Mouse (Mus musculus): ENCODE measurements around the gene Gm37240. TPM values are rescaled to one million over a fixed set of nuclear protein-coding genes. Genes with fewer than 3 reads are reported as not detected.

The Gm37240 gene
- polyA plus RNA-seq, 1 experiment from 2014 or later, result 0.93 TPM

DNA sequence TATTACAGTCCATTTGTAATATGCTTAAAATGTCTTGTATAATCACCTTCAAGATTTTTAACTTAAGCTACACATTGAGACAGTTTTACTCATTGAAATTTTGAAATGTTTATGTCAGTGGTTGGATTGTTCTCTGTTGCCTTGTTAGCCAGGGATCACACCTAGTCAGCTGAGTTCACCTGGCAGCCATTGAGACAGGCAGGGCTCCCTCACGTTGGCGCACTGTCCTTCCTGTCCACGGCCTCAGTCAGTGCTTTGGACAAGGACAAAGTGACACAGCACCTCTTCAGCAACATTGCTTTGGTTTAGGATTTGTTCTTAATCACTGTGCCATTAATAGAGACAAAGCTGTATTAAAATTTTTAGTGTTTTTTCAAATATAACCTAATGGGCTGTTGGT lies 958.1 kb downstream of the Gm37240 start:
- Histone ChIP-seq H3K27ac (ENCODE audit: low read depth, low read length) (no peak overlapping the region), H3K4me1 (ENCODE audit: control insufficient read depth, insufficient read depth, low read depth, low read length) (no peaks in the 10 kb centered on the region), H3K9ac (ENCODE audit: low read depth, low read length) (no peak overlapping the region), H3K4me3 (ENCODE audit: low read length) (no peak overlapping the region), H3K27me3 (replicated peaks; ENCODE audit: control insufficient read depth, insufficient read depth, low read length) (no peaks in the 10 kb centered on the region), H3K9me3 (ENCODE audit: control insufficient read depth, low read length) (no peaks in the 10 kb centered on the region), H3K36me3 (ENCODE audit: control insufficient read depth, insufficient read depth, low read length) (no peaks in the 10 kb centered on the region), H3K4me2 (ENCODE audit: low read length) (no peak overlapping the region)
- no peak for ATAC-seq
- WGBS, result 89% methylated on average over 3 of the region's 3 CpGs

DNA sequence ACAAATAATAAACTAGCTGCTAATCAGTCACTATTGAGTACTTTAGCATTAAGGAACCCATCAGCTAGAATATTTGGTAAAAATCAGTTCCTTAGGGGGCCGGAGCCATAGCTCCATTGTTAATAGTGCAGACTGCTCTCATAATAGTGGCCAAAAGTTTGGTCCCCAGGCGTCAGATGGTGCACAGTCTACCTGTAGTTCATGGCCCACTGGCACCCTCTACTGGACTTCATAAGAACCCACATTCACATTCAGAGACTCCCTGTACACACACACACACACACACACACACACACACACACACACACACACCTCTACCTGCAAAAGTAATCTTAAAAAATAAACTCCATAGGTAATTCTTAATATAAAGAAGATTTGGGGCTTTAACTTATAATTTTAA lies 959.4 kb downstream of the Gm37240 start:
- H3K36me3 ChIP-seq (ENCODE audit: control insufficient read depth, insufficient read depth, low read length), result no peaks in the 10 kb centered on the region

DNA sequence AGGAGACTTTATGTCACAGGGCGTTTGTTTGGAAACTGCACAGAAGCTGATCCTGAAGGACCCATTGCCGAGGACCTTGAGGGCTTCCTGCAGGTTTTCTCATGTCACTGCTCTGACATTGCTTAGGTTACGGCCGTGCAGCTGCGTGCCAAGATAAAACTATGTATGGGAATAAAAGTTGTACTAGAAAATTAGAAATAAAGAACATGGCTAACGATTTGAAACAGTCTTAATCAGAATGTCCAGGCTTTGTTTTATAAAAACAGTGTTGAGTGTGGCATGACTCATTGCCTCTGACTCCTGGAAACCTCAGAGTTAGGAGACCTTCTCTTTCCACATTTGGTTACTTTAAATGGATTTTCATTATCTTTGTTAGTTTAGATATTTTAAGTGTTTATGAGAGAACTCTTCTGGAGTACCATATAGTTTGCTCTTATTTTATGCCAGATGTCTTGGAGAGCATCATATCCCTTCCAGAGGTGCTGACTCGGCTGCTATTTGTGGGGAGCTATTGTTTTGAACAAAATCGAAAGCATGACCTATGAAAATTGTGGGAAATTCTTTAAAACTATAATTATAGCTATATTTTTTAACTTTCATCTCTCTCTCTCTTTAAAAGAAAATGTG lies 960.0 kb downstream of the Gm37240 start:
- Histone ChIP-seq H3K27me3 (replicated peaks; ENCODE audit: control insufficient read depth, insufficient read depth, low read length) (no peaks in the 10 kb centered on the region), H3K4me2 (ENCODE audit: low read length) (no peak overlapping the region), H3K4me3 (ENCODE audit: low read length) (no peak overlapping the region), H3K27ac (ENCODE audit: low read depth, low read length) (no peak overlapping the region), H3K9ac (ENCODE audit: low read depth, low read length) (no peak overlapping the region), H3K36me3 (ENCODE audit: control insufficient read depth, insufficient read depth, low read length) (no peaks in the 10 kb centered on the region), H3K9me3 (ENCODE audit: control insufficient read depth, low read length) (no peaks in the 10 kb centered on the region), H3K4me1 (ENCODE audit: control insufficient read depth, insufficient read depth, low read depth, low read length) (no peaks in the 10 kb centered on the region)
- 76% methylated on average over 8 of the region's 8 CpGs for WGBS
- ATAC-seq, result no peak

More for the DNA sequence above, 959.4 kb downstream of the Gm37240 start:
- 90% methylated on average over 2 of the region's 2 CpGs for WGBS
- Histone ChIP-seq H3K4me2 (ENCODE audit: low read length) (no peak overlapping the region), H3K27me3 (replicated peaks; ENCODE audit: control insufficient read depth, insufficient read depth, low read length) (no peaks in the 10 kb centered on the region), H3K4me1 (ENCODE audit: control insufficient read depth, insufficient read depth, low read depth, low read length) (no peaks in the 10 kb centered on the region), H3K27ac (ENCODE audit: low read depth, low read length) (no peak overlapping the region), H3K4me3 (ENCODE audit: low read length) (no peak overlapping the region), H3K9ac (ENCODE audit: low read depth, low read length) (no peak overlapping the region), H3K9me3 (ENCODE audit: control insufficient read depth, low read length) (no peaks in the 10 kb centered on the region)
- ATAC-seq, result no peak

DNA sequence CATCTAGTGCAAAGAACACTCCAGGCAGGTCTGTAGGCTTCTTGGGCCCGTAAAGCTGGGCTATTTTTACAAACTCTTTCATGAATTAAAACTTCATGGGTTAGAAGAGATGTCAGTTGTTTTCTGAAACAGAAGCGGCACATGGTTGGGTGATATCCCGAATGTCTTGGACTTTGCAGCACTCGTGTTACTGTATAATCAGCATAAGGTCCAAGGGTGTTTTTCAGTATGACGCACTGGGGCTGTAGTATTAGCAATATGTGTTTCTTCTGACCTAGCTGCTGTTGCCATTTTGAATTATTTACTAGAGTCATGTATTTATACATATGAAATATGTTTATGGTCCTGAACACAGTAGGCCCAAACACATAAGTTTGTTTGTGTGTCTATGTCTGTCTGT lies 961.2 kb downstream of the Gm37240 start:
- WGBS, result 91% methylated on average over 5 of the region's 5 CpGs

DNA sequence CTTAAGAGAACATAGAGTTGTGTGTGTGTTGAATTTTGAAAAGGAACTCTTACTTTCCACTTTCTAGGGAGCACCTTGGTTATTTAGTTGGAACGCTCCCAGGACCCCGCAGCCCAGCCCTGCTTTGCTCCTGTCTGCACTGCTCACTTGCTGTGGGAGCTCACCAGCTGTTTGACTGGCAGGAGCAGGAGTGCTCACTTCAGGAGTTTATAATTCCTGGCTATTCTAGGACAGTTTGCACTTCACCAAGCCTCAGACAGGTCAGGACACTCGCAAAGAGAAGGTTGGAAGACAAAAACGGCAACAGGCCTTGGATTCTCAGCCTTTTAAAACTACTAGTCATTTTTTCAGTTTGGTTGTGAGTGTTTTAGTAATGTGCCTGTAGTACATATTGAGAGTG lies 962.1 kb downstream of the Gm37240 start:
- Histone ChIP-seq H3K4me3 (ENCODE audit: low read length) (no peak overlapping the region), H3K27me3 (replicated peaks; ENCODE audit: control insufficient read depth, insufficient read depth, low read length) (no peaks in the 10 kb centered on the region), H3K9me3 (ENCODE audit: control insufficient read depth, low read length) (no peaks in the 10 kb centered on the region), H3K36me3 (ENCODE audit: control insufficient read depth, insufficient read depth, low read length) (no peaks in the 10 kb centered on the region), H3K27ac (ENCODE audit: low read depth, low read length) (no peak overlapping the region), H3K4me1 (ENCODE audit: control insufficient read depth, insufficient read depth, low read depth, low read length) (no peaks in the 10 kb centered on the region), H3K4me2 (ENCODE audit: low read length) (no peak overlapping the region), H3K9ac (ENCODE audit: low read depth, low read length) (no peak overlapping the region)
- WGBS, result 79% methylated on average over 4 of the region's 4 CpGs
- no peak for ATAC-seq

More for the DNA sequence above, 961.2 kb downstream of the Gm37240 start:
- H3K4me2 ChIP-seq (ENCODE audit: low read length), result no peak overlapping the region
- no peaks in the 10 kb centered on the region for H3K9me3 ChIP-seq (ENCODE audit: control insufficient read depth, low read length)
- H3K36me3 ChIP-seq (ENCODE audit: control insufficient read depth, insufficient read depth, low read length), result no peaks in the 10 kb centered on the region
- no peak overlapping the region for H3K4me3 ChIP-seq (ENCODE audit: low read length)
- no peak overlapping the region for H3K9ac ChIP-seq (ENCODE audit: low read depth, low read length)
- no peaks in the 10 kb centered on the region for H3K4me1 ChIP-seq (ENCODE audit: control insufficient read depth, insufficient read depth, low read depth, low read length)
- no peak for ATAC-seq
- H3K27ac ChIP-seq (ENCODE audit: low read depth, low read length), result no peak overlapping the region
- no peaks in the 10 kb centered on the region for H3K27me3 ChIP-seq (replicated peaks; ENCODE audit: control insufficient read depth, insufficient read depth, low read length)

DNA sequence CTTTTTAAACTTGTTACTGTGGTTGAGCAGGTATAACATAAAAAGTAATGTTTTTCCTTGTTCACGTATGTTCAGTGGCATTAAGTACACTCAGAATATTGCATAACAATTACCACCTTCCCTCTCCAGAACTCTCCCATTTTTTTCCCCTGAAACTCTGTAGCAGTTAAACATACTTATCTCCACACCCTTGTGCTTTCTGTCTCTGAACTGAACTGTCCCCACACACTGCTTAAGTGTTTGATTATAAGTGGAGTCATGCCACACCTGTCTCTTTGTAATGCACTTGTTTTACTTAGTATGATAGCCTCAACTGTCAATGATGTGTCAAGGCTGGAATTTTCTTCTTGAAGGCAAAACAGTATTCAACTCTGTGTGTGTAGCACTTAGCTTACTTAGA lies 963.6 kb downstream of the Gm37240 start:
- WGBS, result 91% methylated on average over 1 of the region's 1 CpGs

DNA sequence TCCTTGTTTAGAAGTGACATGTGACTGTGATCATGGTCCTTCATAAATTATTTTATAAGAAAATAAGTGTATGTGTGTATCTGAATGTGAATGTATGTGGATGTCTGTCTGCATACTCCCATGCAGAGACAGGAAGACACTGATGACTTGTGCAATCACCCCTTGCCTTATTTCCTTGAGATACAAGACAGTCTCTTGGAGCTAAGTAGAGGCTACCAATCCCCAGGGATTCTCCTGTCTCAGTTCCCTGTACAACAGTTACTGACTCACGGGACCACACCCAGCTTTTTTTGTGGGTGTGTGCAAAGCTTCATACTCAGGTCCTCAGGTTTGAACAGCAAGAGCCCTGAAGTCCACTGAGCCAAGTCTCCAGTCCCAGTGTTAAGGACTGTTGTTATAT lies 964.1 kb downstream of the Gm37240 start:
- H3K27ac ChIP-seq (ENCODE audit: low read depth, low read length), result no peak overlapping the region
- H3K36me3 ChIP-seq (ENCODE audit: control insufficient read depth, insufficient read depth, low read length), result no peaks in the 10 kb centered on the region
- H3K4me1 ChIP-seq (ENCODE audit: control insufficient read depth, insufficient read depth, low read depth, low read length), result no peaks in the 10 kb centered on the region
- H3K4me3 ChIP-seq (ENCODE audit: low read length), result no peak overlapping the region
- H3K9me3 ChIP-seq (ENCODE audit: control insufficient read depth, low read length), result no peaks in the 10 kb centered on the region
- WGBS, result 100% methylated on average over 1 of the region's 1 CpGs
- no peak overlapping the region for H3K4me2 ChIP-seq (ENCODE audit: low read length)
- H3K27me3 ChIP-seq (replicated peaks; ENCODE audit: control insufficient read depth, insufficient read depth, low read length), result no peaks in the 10 kb centered on the region
- no peak for ATAC-seq
- no peak overlapping the region for H3K9ac ChIP-seq (ENCODE audit: low read depth, low read length)

More for the DNA sequence above, 963.6 kb downstream of the Gm37240 start:
- H3K9me3 ChIP-seq (ENCODE audit: control insufficient read depth, low read length), result no peaks in the 10 kb centered on the region
- H3K27ac ChIP-seq (ENCODE audit: low read depth, low read length), result no peak overlapping the region
- ATAC-seq, result no peak
- no peaks in the 10 kb centered on the region for H3K27me3 ChIP-seq (replicated peaks; ENCODE audit: control insufficient read depth, insufficient read depth, low read length)
- H3K4me2 ChIP-seq (ENCODE audit: low read length), result no peak overlapping the region
- no peak overlapping the region for H3K4me3 ChIP-seq (ENCODE audit: low read length)
- no peak overlapping the region for H3K9ac ChIP-seq (ENCODE audit: low read depth, low read length)
- no peaks in the 10 kb centered on the region for H3K36me3 ChIP-seq (ENCODE audit: control insufficient read depth, insufficient read depth, low read length)
- H3K4me1 ChIP-seq (ENCODE audit: control insufficient read depth, insufficient read depth, low read depth, low read length), result no peaks in the 10 kb centered on the region

DNA sequence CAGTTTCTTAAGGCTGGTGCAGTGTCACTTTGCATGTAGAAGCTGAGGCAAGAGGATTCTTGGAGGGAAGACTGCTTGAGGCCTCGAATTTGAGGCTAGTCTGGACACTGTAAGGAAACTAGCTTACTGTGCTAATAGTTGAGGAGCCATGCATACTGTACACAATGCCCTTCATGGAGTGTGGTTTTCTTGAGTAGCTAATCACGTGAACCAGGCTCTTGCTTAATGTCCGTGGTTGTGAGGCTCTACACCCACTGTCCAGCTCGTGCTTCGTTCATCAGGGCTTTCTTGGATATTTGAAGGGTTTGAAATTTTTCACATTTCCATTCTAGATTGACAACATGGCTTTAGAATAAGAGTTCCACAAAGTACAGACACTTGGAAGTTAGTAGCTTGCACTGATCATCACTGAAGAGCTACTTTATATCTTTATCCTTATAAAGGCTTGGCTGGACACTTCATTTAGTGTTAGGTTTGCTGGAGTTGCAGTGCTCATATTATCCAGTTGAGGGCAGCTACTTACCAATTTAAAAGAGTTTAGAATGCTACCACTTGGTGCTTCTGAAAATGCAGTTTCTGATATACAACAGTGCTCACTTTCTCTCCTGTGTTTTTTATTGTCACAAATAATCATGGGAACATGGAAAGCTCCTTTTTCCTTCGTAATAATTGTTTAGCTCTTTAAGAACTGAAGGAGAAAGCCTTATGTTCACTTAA lies 965.5 kb downstream of the Gm37240 start:
- H3K9me3 ChIP-seq (ENCODE audit: control insufficient read depth, low read length), result no peaks in the 10 kb centered on the region
- no peak overlapping the region for H3K27ac ChIP-seq (ENCODE audit: low read depth, low read length)
- H3K9ac ChIP-seq (ENCODE audit: low read depth, low read length), result no peak overlapping the region
- 83% methylated on average over 6 of the region's 6 CpGs for WGBS
- H3K4me1 ChIP-seq (ENCODE audit: control insufficient read depth, insufficient read depth, low read depth, low read length), result no peaks in the 10 kb centered on the region
- peak; percentile 64; the same call in 1 of the 2 replicates for ATAC-seq
- no peak overlapping the region for H3K4me2 ChIP-seq (ENCODE audit: low read length)
- no peak overlapping the region for H3K4me3 ChIP-seq (ENCODE audit: low read length)
- H3K36me3 ChIP-seq (ENCODE audit: control insufficient read depth, insufficient read depth, low read length), result no peaks in the 10 kb centered on the region
- no peaks in the 10 kb centered on the region for H3K27me3 ChIP-seq (replicated peaks; ENCODE audit: control insufficient read depth, insufficient read depth, low read length)

DNA sequence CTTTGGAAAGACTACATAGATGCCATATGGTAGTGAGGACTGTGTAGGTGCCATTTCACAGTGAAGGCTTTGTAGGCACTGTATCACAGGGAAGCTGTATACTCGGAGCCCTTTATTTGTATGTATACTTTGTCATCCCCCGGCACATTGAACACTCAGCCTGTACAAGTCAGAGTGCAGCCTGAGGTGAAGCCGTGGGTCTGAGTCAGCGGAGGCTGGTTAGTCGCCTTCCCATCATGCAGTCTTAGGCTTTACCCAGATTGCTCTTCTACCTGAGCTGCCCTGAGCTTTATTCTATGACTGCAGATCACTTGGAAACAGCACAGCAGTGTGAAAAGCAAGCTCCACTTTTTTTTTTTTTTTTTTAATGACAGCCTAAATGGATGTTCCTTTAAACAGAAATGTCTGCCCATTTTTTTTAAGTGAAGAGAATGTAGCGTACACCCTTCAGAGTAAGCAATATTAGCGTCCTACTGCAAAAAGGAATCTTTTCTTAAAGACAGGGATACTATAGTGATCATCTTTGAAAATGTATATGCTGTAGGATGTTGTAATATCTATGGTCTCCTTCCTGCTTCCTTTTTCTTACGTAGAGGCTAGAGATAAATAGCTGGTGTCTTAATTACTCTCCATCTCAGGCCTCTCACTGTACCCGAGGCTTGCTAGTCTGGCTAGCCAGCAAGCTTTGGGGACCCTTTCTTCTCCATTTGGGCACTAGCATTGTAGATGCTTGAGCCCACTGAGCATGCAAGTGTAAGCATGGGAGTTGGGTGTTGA lies 969.2 kb downstream of the Gm37240 start:
- H3K9me3 ChIP-seq (ENCODE audit: control insufficient read depth, low read length), result no peaks in the 10 kb centered on the region
- no peak overlapping the region for H3K9ac ChIP-seq (ENCODE audit: low read depth, low read length)
- ATAC-seq, result no peak
- no peaks in the 10 kb centered on the region for H3K4me1 ChIP-seq (ENCODE audit: control insufficient read depth, insufficient read depth, low read depth, low read length)
- H3K4me3 ChIP-seq (ENCODE audit: low read length), result no peak overlapping the region
- H3K27me3 ChIP-seq (replicated peaks; ENCODE audit: control insufficient read depth, insufficient read depth, low read length), result no peaks in the 10 kb centered on the region
- H3K27ac ChIP-seq (ENCODE audit: low read depth, low read length), result no peak overlapping the region
- WGBS, result 80% methylated on average over 9 of the region's 9 CpGs
- no peaks in the 10 kb centered on the region for H3K36me3 ChIP-seq (ENCODE audit: control insufficient read depth, insufficient read depth, low read length)
- H3K4me2 ChIP-seq (ENCODE audit: low read length), result no peak overlapping the region

Measured in hindbrain, embryonic 16.5 days (tissue).